Mouse (Mus musculus) hindbrain, embryonic 13.5 days (tissue): ENCODE results near the gene Fat3. TPM values are rescaled to one million over a fixed set of nuclear protein-coding genes. Genes with fewer than 3 reads are reported as not detected.
A peak's percentile ranks its signal among the peaks of the same experiment; 100 is the strongest.

Experiments used
- ATAC-seq: fragments of 200-750 bp; cut with Nextera tagmentation; 2 replicates; pipeline ENCODE4 v1.8.0; 2017; ENCODE audit warnings: moderate TSS enrichment; ENCODE audit not compliant: low FRiP score
- H3K27ac ChIP-seq: fragments of 300-500 bp; sonication (generic); 2 replicates; pipeline ENCODE4 v1.5.1; 2015; ENCODE audit warnings: inconsistent platforms, mild to moderate bottlenecking, moderate library complexity
- H3K27me3 ChIP-seq: fragments of 300-500 bp; sonication (generic); 2 replicates; pipeline ENCODE4 v1.6.1; 2015; ENCODE audit warnings: mild to moderate bottlenecking, inconsistent platforms
- H3K36me3 ChIP-seq: fragments of 300-500 bp; sonication (generic); 2 replicates; pipeline ENCODE4 v1.6.1; 2015; ENCODE audit warnings: mild to moderate bottlenecking, inconsistent platforms
- H3K4me1 ChIP-seq: fragments of 300-500 bp; sonication (generic); replicated peaks from 2 replicates; pipeline ENCODE4 v1.6.1; 2015; ENCODE audit warnings: inconsistent platforms
- H3K4me2 ChIP-seq: fragments of 300-500 bp; sonication (generic); 2 replicates; pipeline ENCODE4 v1.6.1; 2015; ENCODE audit warnings: inconsistent platforms, mild to moderate bottlenecking, moderate library complexity
- H3K4me3 ChIP-seq: fragments of 300-500 bp; sonication (generic); 2 replicates; pipeline ENCODE4 v1.5.1; 2015; ENCODE audit warnings: mild to moderate bottlenecking, inconsistent platforms
- H3K9ac ChIP-seq: fragments of 300-500 bp; sonication (generic); 2 replicates; pipeline ENCODE4 v1.6.1; 2015; ENCODE audit warnings: mild to moderate bottlenecking, inconsistent platforms
- H3K9me3 ChIP-seq: fragments of 300-500 bp; sonication (generic); 2 replicates; pipeline ENCODE4 v1.6.1; 2016; ENCODE audit warnings: inconsistent platforms
- WGBS: fragments of 180-500 bp; shearing (Covaris S2); methylation state at CpG from one replicate; pipeline ENCODE4 v1.1.7; 2015; 5-methylcytosine and 5-hydroxymethylcytosine counted together
- polyA plus RNA-seq: library from polyadenylated mRNA; unstranded; fragments of >200 nt; fragmentation: Nextera tagmentation; extraction: Ambion mirVana; gene quantifications from 2 replicates; pipeline ENCODE4 v1.2.1, GENCODE M21; 2015

The Fat3 gene
- polyA plus RNA-seq, 1 experiment from 2014 or later: 12.8 TPM

DNA sequence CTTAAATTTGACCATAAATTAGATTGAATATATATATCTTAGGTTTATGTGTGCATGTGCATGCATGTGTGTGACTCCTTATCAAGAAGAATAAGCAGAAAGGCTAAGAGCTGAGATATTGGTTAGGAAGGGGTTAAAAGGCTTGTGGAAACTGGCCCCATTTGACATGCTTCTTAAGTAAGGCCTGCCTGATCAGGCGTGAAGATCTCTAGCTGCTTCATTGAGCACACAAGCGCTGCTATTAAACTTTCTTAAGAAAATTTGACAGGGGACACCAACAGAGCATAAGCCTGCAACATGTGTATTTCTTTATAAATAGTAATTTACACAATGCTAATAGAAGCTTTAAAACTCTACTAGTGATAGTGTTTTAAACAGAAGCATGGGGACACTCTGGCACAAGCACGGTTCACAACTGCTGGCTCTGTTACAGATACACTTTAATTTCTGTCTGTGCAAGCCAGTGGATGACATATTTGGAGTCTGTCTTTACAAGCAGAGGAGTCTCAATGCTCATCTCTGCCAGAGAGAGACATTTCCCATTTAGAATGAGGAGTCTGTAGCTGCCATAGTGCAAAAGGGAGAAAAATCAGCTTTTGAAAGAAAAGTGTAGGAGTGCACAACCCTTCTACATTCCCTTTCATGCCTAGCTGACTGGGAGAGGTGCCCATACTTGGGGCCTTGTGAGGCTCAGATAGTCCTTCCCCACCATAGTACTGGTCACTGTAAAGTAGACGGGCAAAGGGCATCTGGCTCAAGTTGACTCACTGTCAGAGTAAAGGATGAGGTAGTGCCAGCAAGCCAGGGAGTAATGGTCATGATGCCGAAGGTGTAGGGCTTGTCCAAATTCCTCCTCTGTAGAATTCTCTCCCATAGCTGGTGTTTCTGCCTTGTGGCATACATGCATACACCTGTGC is 408.8 kb downstream of the Fat3 start:
- H3K4me3 ChIP-seq: no peak overlapping the region
- WGBS: 19% methylated on average over 5 of the region's 5 CpGs
- peaks cover 16% of the 10 kb centered on the region for H3K4me1 ChIP-seq
- no peaks in the 10 kb centered on the region for H3K27me3 ChIP-seq
- H3K9ac ChIP-seq: no peak overlapping the region; the same call in 1 of the 2 replicates
- no peaks in the 10 kb centered on the region for H3K9me3 ChIP-seq
- H3K4me2 ChIP-seq: no peak overlapping the region
- ATAC-seq: peak; percentile 53; the same call in 1 of the 2 replicates
- peak overlapping the region; percentile 56 for H3K27ac ChIP-seq
- no peaks in the 10 kb centered on the region for H3K36me3 ChIP-seq

DNA sequence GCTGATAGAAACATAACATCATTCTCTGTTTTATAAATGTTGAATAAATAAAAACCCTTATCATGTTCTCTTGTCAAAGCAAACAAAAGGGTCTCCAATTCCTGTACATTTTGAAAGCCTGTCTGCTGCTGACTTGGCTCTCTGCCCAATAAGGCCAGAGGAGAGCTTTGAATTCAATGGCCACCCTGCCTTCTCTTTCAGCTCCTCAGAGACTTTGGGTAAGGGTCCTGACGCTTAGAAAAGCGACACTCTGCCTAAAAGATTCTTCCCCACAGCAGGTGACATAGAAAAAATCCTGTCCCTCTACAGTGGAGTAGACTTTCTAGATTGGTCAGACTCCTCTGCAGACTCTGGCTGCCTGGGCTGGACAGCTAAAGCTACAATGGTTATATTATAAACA is 421.8 kb downstream of the Fat3 start:
- Histone ChIP-seq H3K4me1 (peaks cover 17% of the 10 kb centered on the region), H3K9ac (no peak overlapping the region), H3K4me2 (no peak overlapping the region), H3K27ac (no peak overlapping the region), H3K36me3 (no peaks in the 10 kb centered on the region), H3K4me3 (no peak overlapping the region), H3K27me3 (no peaks in the 10 kb centered on the region), H3K9me3 (no peaks in the 10 kb centered on the region)
- ATAC-seq: no peak
- WGBS: 19% methylated on average over 2 of the region's 2 CpGs

DNA sequence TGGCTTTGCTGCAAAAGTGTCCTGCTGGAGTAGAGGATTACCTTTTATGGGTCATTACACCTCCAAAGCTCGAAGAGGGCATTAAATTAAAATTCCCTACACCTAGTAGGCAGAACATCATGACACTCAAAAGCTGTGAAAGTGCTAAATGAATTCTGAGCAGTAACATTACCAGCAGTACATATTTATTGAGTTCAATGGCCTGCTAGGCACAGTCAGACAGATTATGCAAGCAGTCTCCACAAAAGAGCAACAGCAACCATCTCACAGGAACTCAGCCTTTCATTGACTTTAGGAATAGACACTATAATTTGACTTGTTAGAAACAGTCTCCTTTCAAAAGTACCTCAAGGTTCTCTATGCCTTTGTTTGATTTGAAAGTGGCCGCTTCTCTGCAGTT is 426.4 kb downstream of the Fat3 start:
- Histone ChIP-seq H3K4me1 (peaks cover 13% of the 10 kb centered on the region), H3K27me3 (no peaks in the 10 kb centered on the region), H3K36me3 (no peaks in the 10 kb centered on the region), H3K9me3 (no peaks in the 10 kb centered on the region), H3K4me2 (no peak overlapping the region), H3K9ac (no peak overlapping the region), H3K4me3 (no peak overlapping the region), H3K27ac (no peak overlapping the region)
- WGBS: 30% methylated on average over 2 of the region's 2 CpGs
- no peak for ATAC-seq

DNA sequence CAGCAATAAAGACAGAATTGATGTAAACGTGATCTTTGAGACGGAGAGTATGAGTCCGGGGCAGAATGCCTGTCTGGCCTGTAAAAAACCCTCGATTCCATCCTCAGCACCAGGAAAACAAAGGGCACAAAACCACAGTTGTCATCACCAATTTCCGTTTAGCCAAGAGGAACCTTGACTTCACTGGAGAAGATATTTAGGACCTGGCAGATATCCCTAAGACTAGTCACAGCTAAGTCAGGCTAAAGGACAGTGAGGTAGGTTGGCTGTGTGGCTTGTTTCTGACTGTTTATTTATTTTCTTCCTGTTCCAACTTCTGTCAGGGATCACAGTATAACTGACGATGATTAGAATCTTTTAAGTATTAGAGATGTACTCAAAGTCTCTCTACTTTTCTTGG is 427.0 kb downstream of the Fat3 start:
- no peak overlapping the region for H3K9ac ChIP-seq
- 0 out of 2 replicates have a peak, but pooled peaks cover 8% of the 10 kb centered on the region for H3K4me1 ChIP-seq
- no peaks in the 10 kb centered on the region for H3K27me3 ChIP-seq
- no peaks in the 10 kb centered on the region for H3K9me3 ChIP-seq
- no peak overlapping the region for H3K4me3 ChIP-seq
- H3K36me3 ChIP-seq: no peaks in the 10 kb centered on the region
- ATAC-seq: no peak
- no peak overlapping the region for H3K27ac ChIP-seq
- no peak overlapping the region for H3K4me2 ChIP-seq
- 45% methylated on average over 6 of the region's 6 CpGs for WGBS

DNA sequence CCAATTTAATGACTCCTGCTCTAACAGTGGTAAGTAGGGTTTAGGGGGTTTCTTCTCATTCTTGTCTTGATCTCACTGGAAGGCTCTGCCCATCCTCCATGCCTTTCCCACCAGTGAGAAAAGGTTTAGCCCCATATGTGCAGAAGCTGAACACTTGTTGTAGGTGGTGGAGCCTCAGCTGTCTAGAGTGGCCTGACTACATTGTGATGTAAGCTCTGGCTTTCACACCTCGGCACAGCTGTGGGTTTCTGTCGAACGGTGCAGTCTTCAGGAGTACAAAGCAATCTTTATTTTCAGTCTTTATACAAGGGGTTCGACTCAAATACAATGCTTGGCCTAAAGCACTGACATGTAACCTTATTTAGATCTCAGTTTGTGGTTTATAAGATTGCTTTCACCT is 437.6 kb downstream of the Fat3 start:
- no peak overlapping the region for H3K4me3 ChIP-seq
- ATAC-seq: no peak
- H3K9me3 ChIP-seq: no peaks in the 10 kb centered on the region
- H3K9ac ChIP-seq: no peak overlapping the region
- H3K27ac ChIP-seq: no peak overlapping the region
- no peak overlapping the region for H3K4me2 ChIP-seq
- 70% methylated on average over 4 of the region's 4 CpGs for WGBS
- H3K4me1 ChIP-seq: no peaks in the 10 kb centered on the region
- no peaks in the 10 kb centered on the region for H3K27me3 ChIP-seq
- H3K36me3 ChIP-seq: no peaks in the 10 kb centered on the region

DNA sequence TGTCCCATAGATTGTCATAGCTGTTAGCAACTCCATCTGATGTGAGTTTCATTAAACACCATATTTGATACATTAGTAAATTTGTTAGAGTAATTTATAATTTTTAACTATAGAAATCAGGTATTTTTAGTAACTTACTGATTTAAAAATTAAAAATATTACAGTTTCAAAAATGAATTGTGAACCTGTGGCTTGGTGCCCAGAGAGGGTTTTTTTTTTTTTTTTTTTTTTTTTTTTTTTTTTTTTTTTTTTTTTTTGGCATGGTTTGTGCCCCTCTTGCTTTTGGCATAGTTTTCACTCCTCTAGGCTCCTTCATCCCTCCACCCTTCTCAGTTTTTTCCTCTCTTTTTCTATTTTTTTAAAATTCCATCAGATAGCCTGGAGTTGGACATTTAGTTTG is 438.6 kb downstream of the Fat3 start:
- no peak overlapping the region for H3K9ac ChIP-seq
- H3K4me1 ChIP-seq: no peaks in the 10 kb centered on the region
- no peak overlapping the region for H3K4me3 ChIP-seq
- H3K27me3 ChIP-seq: no peaks in the 10 kb centered on the region
- H3K27ac ChIP-seq: no peak overlapping the region
- H3K36me3 ChIP-seq: no peaks in the 10 kb centered on the region
- H3K9me3 ChIP-seq: no peaks in the 10 kb centered on the region
- H3K4me2 ChIP-seq: no peak overlapping the region
- ATAC-seq: no peak

DNA sequence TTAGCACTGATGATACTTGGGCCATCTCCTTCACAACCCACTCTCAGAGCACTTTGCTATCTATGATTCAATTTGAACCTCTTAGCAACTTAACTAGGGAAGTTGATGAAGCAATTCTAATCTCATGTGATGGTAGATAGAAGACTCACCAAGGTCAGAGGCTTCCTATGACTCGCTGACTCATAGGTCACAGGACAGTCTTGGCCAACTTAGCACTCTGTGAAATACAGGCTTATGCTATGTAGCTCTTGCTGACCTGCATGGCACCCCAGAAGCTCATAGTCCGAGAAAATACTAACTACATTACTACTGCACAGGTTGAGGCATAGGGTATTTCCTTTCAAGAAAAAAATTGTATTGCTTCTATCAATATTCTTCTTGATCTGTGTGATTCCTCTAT is 454.4 kb downstream of the Fat3 start:
- Histone ChIP-seq H3K9ac (no peak overlapping the region), H3K4me2 (no peak overlapping the region), H3K4me3 (no peak overlapping the region), H3K27me3 (no peaks in the 10 kb centered on the region), H3K27ac (no peak overlapping the region), H3K9me3 (no peaks in the 10 kb centered on the region), H3K4me1 (no peaks in the 10 kb centered on the region), H3K36me3 (no peaks in the 10 kb centered on the region)
- no peak for ATAC-seq
- WGBS: 90% methylated on average over 2 of the region's 2 CpGs

DNA sequence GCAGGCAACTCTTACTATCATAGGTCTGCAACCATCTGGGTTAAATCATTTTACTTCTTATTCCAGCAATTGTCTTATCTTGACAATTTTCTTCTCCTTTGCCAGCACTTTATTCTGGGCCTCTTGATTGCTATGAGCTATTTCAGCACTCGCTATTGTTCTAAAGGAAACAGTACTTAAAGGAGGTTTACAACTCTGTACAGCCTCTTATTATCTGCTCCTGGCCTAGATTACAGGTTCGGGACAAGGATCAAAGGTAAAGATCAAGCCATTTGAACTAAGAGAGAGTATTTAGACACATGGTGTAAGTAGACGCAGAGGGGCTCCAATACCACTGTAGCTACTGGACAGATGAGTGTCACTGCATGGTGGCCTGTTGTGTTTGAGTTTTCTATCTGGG is 463.7 kb downstream of the Fat3 start:
- H3K36me3 ChIP-seq: no peaks in the 10 kb centered on the region
- ATAC-seq: no peak
- H3K27me3 ChIP-seq: no peaks in the 10 kb centered on the region
- no peak overlapping the region for H3K9ac ChIP-seq
- H3K9me3 ChIP-seq: no peaks in the 10 kb centered on the region
- no peak overlapping the region for H3K4me2 ChIP-seq
- no peaks in the 10 kb centered on the region for H3K4me1 ChIP-seq
- no peak overlapping the region for H3K4me3 ChIP-seq
- no peak overlapping the region for H3K27ac ChIP-seq
- 87% methylated on average over 3 of the region's 3 CpGs for WGBS

DNA sequence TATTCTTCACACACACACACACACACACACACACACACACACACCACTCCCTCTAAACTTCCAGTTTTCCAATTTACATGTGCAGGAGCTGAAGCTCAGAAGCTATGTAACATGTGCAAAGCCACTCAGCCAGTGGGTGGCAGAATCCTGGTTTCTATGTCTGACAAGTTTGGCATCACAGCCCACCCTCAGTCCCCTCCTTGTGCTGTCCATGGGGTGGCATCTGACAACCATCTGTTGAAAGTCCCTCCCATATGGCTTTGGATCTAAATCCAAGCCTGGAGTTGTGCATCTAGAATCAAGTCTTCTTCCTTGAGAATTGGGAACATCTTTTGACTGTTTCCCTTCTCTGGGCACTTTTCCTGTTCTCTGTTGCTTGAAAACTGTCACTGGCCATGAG is 464.7 kb downstream of the Fat3 start:
- H3K27ac ChIP-seq: no peak overlapping the region

DNA sequence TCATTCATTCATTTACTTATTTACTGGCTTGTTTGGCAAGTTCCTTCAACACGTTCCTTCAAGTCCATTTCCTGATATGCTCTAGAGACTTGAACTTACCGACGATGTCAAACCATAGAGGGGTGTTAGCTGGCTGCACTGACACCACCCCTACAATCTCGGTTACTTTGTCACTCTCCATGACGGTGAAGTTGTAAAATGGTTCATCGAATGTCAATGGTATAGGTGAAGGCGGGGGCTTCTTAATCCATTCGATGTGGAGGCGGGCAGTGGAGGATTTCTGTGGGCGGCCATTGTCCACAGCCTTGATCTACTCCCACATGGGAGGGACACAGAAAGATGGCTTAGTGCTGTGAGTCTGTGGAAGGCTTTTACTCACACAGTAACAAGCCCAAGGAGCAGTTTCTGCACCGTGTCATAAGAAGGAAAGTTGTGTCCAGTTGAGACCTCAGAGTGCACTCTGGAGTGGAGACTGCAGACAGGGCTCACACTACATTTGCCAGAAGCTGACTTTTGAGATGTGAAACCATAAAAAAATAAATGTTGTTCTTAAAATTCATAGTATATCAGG is 471.3 kb downstream of the Fat3 start:
- H3K9me3 ChIP-seq: no peaks in the 10 kb centered on the region
- H3K9ac ChIP-seq: no peak overlapping the region
- H3K36me3 ChIP-seq: no peaks in the 10 kb centered on the region
- 82% methylated on average over 11 of the region's 11 CpGs for WGBS
- H3K4me3 ChIP-seq: no peak overlapping the region
- ATAC-seq: no peak
- peaks cover 8% of the 10 kb centered on the region for H3K4me1 ChIP-seq
- no peak overlapping the region for H3K27ac ChIP-seq
- no peaks in the 10 kb centered on the region for H3K27me3 ChIP-seq
- no peak overlapping the region for H3K4me2 ChIP-seq

More for the DNA sequence above, 464.7 kb downstream of the Fat3 start:
- Histone ChIP-seq H3K4me3 (no peak overlapping the region), H3K36me3 (no peaks in the 10 kb centered on the region), H3K4me1 (no peaks in the 10 kb centered on the region), H3K27me3 (no peaks in the 10 kb centered on the region), H3K9ac (no peak overlapping the region), H3K4me2 (no peak overlapping the region), H3K9me3 (no peaks in the 10 kb centered on the region)
- ATAC-seq: no peak

DNA sequence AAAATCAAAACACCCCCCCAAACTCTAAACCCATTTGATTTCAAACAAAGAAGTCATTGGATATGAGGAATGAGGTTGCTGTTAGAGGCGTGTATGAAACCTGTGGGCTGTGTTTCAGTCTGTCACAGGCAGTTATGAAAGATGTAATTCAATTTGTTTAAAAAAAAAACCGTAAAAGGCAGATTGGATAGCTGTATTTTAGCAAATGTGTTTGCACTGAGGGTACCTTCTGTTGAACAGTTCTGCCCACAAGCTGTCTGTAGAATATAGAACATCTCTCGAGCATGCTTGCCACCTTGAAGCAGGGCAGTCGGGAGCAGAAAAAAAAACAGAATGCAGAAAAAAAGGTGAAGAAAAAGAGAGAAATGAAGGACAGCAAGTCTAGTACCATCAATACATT is 472.0 kb downstream of the Fat3 start:
- H3K9ac ChIP-seq: no peak overlapping the region
- no peaks in the 10 kb centered on the region for H3K36me3 ChIP-seq
- no peak for ATAC-seq
- WGBS: 79% methylated on average over 4 of the region's 4 CpGs
- no peaks in the 10 kb centered on the region for H3K9me3 ChIP-seq
- H3K27me3 ChIP-seq: no peaks in the 10 kb centered on the region
- no peak overlapping the region for H3K4me2 ChIP-seq
- peak overlapping the region; percentile 44; the same call in 1 of the 2 replicates for H3K27ac ChIP-seq
- peaks cover 8% of the 10 kb centered on the region for H3K4me1 ChIP-seq
- no peak overlapping the region for H3K4me3 ChIP-seq

DNA sequence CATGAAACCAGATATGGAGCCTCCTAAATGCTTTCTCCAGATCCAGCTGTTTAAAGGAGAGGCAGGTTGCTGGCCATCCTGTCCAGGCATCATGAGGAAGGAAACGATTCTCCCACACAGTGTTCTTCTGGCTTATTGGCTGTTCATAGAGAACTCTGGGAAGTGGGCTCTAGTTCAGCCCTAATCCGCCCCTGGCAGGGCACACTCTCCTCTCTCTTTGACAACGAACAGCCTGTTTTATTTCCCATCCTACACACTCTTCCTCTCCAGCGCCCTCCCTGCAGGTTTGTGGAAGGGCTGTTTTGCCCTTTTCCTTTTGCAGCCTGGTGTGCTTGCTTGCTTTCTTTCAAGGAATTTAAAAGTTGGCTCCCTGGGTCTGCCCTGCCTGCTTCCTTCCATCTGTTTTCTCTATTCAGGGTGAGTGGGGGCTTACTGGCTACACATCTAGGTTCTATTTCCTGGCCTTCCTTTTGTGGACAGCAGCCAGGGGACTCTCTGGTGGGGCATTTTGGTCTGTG is 472.6 kb downstream of the Fat3 start:
- no peaks in the 10 kb centered on the region for H3K9me3 ChIP-seq
- H3K27ac ChIP-seq: peak overlapping the region; percentile 44; the same call in 1 of the 2 replicates
- H3K9ac ChIP-seq: no peak overlapping the region

More for the DNA sequence above, 472.6 kb downstream of the Fat3 start:
- no peaks in the 10 kb centered on the region for H3K36me3 ChIP-seq
- H3K4me2 ChIP-seq: no peak overlapping the region
- H3K4me1 ChIP-seq: peaks cover 8% of the 10 kb centered on the region
- 55% methylated on average over 4 of the region's 4 CpGs for WGBS
- ATAC-seq: 0 out of 2 replicates have a peak, but pooled peaks have one; percentile 49
- H3K4me3 ChIP-seq: no peak overlapping the region
- no peaks in the 10 kb centered on the region for H3K27me3 ChIP-seq
